Mouse (Mus musculus) limb, embryonic 15.5 days (tissue): ENCODE measurements around the gene Olfr834. TPM values are rescaled to one million over a fixed set of nuclear protein-coding genes. Genes with fewer than 3 reads are reported as not detected.

ENCODE experiments used
- ATAC-seq: fragments of 200-750 bp; cut with Nextera tagmentation; 2 replicates; pipeline ENCODE4 v1.8.0; 2017; ENCODE audit warnings: low read depth, moderate TSS enrichment; ENCODE audit not compliant: insufficient number of reproducible peaks, low FRiP score, low TSS enrichment
- H3K27ac ChIP-seq: fragments of 300-500 bp; sonication (generic); 2 replicates; pipeline ENCODE4 v1.5.1; 2015; ENCODE audit warnings: moderate library complexity, mild to moderate bottlenecking, inconsistent platforms
- H3K27me3 ChIP-seq: fragments of 300-500 bp; sonication (generic); 2 replicates; pipeline ENCODE4 v1.6.1; 2015; ENCODE audit warnings: inconsistent platforms
- H3K36me3 ChIP-seq: fragments of 300-500 bp; sonication (generic); 2 replicates; pipeline ENCODE4 v1.6.1; 2015; ENCODE audit warnings: inconsistent platforms
- H3K4me1 ChIP-seq: fragments of 300-500 bp; sonication (generic); 2 replicates; pipeline ENCODE4 v1.6.1; 2015; ENCODE audit warnings: inconsistent platforms
- H3K4me2 ChIP-seq: fragments of 300-500 bp; sonication (generic); 2 replicates; pipeline ENCODE4 v1.6.1; 2015; ENCODE audit warnings: mild to moderate bottlenecking, inconsistent platforms
- H3K4me3 ChIP-seq: fragments of 300-500 bp; sonication (generic); 2 replicates; pipeline ENCODE4 v1.5.1; 2015; ENCODE audit warnings: mild to moderate bottlenecking, inconsistent platforms
- H3K9ac ChIP-seq: fragments of 300-500 bp; sonication (generic); 2 replicates; pipeline ENCODE4 v1.6.1; 2015; ENCODE audit warnings: inconsistent platforms
- H3K9me3 ChIP-seq: fragments of 300-500 bp; sonication (generic); 2 replicates; pipeline ENCODE4 v1.6.1; 2016; ENCODE audit warnings: inconsistent platforms
- WGBS: fragments of 180-500 bp; shearing (Covaris S2); methylation state at CpG from one replicate; pipeline ENCODE4 v1.1.7; 2015; 5-methylcytosine and 5-hydroxymethylcytosine counted together
- polyA plus RNA-seq: library from polyadenylated mRNA; unstranded; fragments of >200 nt; fragmentation: Nextera tagmentation; extraction: Ambion mirVana; gene quantifications from 2 replicates; pipeline ENCODE4 v1.2.1, GENCODE M21; 2015

Olfr834 gene
- polyA plus RNA-seq = not detected in 2 replicates

DNA sequence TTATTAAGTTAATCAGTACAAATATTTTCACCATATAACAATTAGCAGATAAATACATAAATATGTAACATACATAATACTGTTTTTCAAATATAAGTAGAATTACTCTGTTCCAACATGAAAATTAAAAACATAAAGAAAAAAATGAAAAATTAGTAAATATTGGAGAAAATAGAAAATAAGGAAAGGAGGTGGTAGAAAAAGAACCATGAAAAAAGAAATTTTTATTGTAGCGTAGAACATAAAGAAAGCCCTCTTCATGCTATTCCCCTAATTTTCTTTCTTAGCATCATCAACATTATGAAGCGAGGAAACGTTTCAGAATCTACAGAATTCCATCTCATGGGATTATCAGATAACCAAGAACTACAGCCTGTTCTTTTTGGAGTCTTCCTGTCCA is at the start of gene Olfr834:
Olfr834 (plus strand) TSS at position 301 of the 400 bp plus-strand sequence.
- Histone ChIP-seq H3K36me3 (no peaks in the 10 kb centered on the region), H3K9ac (no peak within 1 kb of the TSS), H3K4me2 (no peak within 1 kb of the TSS), H3K27me3 (no peaks in the 10 kb centered on the region), H3K9me3 (no peaks in the 10 kb centered on the region), H3K4me1 (no peaks in the 10 kb centered on the region), H3K27ac (no peak within 1 kb of the TSS), H3K4me3 (no peak within 1 kb of the TSS)
- 81% methylated on average over 3 of the region's 3 CpGs for WGBS
- ATAC-seq = no peak

DNA sequence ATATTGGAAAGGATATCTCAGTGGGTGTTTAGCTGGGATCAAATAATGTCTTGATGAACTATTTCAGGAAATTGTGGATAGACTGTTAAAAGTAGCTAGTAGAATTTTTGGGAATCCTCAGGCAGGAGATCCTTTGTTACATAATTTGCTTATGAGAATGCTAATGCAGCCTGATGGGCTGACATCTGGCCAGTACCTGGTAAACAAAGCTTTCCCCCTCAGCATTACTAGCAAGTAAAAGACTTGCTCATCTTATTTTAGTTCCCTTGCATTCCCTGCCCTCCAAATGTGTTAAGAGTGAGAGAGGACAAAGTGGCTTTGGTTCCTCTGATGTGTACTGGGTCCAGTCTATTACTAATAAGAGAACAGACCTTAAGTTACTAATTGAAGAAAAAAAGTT is 25.8 kb upstream of the Olfr834 start:
- H3K9me3 ChIP-seq = no peaks in the 10 kb centered on the region

DNA sequence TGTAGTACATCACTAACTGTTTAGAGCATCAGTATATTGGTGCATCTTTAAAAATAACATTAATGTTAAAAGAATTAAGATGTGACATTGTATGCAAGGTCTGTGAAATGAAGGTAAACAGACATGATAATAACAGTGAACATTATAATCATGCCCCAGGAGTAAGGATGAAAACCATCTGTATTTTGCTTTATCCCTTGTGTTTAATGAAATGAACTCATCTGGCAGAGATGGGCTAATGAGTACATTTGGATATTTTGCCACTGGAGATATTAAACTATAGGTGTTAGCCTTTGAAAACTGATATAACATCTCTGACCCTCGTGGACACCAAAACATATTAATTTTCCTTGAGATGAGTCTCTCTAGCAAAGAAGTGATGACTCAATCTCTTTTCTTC is 44.6 kb downstream of the Olfr834 start, which contains the start of gene Olfr835:
Olfr835 (plus strand) TSS at position 301 of the 400 bp plus-strand sequence.
- WGBS = 55% methylated on average over 1 of the region's 1 CpGs
- ATAC-seq = no peak
- Histone ChIP-seq H3K4me3 (no peak within 1 kb of the TSS), H3K27ac (no peak within 1 kb of the TSS), H3K36me3 (no peaks in the 10 kb centered on the region), H3K9me3 (no peaks in the 10 kb centered on the region), H3K27me3 (no peaks in the 10 kb centered on the region), H3K4me2 (no peak within 1 kb of the TSS), H3K4me1 (no peaks in the 10 kb centered on the region), H3K9ac (no peak within 1 kb of the TSS)

More for the DNA sequence above, 25.8 kb upstream of the Olfr834 start:
- Histone ChIP-seq H3K27ac (no peak overlapping the region), H3K9ac (no peak overlapping the region), H3K4me3 (no peak overlapping the region), H3K36me3 (no peaks in the 10 kb centered on the region), H3K4me1 (no peaks in the 10 kb centered on the region), H3K27me3 (no peaks in the 10 kb centered on the region), H3K4me2 (no peak overlapping the region)
- ATAC-seq = no peak

Other genes with a start within 250 kb of the Olfr834 start
- not detected in 2 replicates for gene Olfr24, start 224.0 kb upstream of the Olfr834 start, polyA plus RNA-seq
- gene Olfr828, start 168.5 kb upstream of the Olfr834 start, polyA plus RNA-seq = not detected in 2 replicates
- gene Olfr829, start 133.1 kb upstream of the Olfr834 start, polyA plus RNA-seq = not detected in 2 replicates
- not detected in 2 replicates for gene Olfr830, start 113.3 kb upstream of the Olfr834 start, polyA plus RNA-seq
- gene Olfr832, start 50.9 kb upstream of the Olfr834 start, polyA plus RNA-seq = not detected in 2 replicates
- gene Olfr835, start 44.7 kb downstream of the Olfr834 start, polyA plus RNA-seq = not detected in 2 replicates
- not detected in 2 replicates for gene Olfr836, start 132.4 kb downstream of the Olfr834 start, polyA plus RNA-seq
- gene Olfr837, start 148.3 kb downstream of the Olfr834 start, polyA plus RNA-seq = not detected in 2 replicates
- not detected in 2 replicates for gene Olfr839-ps1, start 189.3 kb downstream of the Olfr834 start, polyA plus RNA-seq